Mouse (Mus musculus) hematopoietic stem cell, adult 5-6 weeks (primary cell): Measurements from ENCODE around the gene Olfr73. TPM values are rescaled to one million over a fixed set of nuclear protein-coding genes. Genes with fewer than 3 reads are reported as not detected.
"Not testable (repeated sequence)": the region's sequence is repeated elsewhere in the genome, so short reads cannot be mapped to it uniquely, and the experiment has no call there.

Source experiments
- ATAC-seq, 2 experiments: fragments of 125-278 bp in 1 of 2; replicated peaks in 1 of 2; 2 replicates each; pipeline ENCODE4 v1.8.0; 2016 to 2017; ENCODE audit warnings: inconsistent platforms in 2 of 2, mild to moderate bottlenecking in 2 of 2, moderate number of reproducible peaks in 2 of 2, low read depth in 1 of 2, moderate TSS enrichment in 1 of 2; ENCODE audit not compliant: low FRiP score in 2 of 2, poor library complexity in 2 of 2, severe bottlenecking in 2 of 2, insufficient read depth in 1 of 2, low TSS enrichment in 1 of 2
- total RNA-seq: library from RNA; stranded (forward); fragments of 172-1452, 232-1000 nt; gene quantifications from 2 replicates; pipeline ENCODE4 v1.2.3, GENCODE M21; 2017

Olfr73 gene
- total RNA-seq: not detected in 2 replicates

- ATAC-seq: no peak
Observed at GRCm38 (mm10) chr2:88037599-88037998, at the start of gene Olfr73. Gene Olfr73 (minus strand): TSS chr2:88037699.

- no peak for ATAC-seq
Observed at GRCm38 (mm10) chr2:88071730-88072129, 34.2 kb upstream of the Olfr73 start, which contains the start of gene Olfr1163. Gene Olfr1163 (minus strand): TSS chr2:88071830.

GRCm38 (mm10) chr2:88063587-88063986 is 26.1 kb upstream of the Olfr73 start:
- ATAC-seq: no peak

- no peak for ATAC-seq
Observed at GRCm38 (mm10) chr2:88051029-88051428, 13.5 kb upstream of the Olfr73 start, which contains the start of gene Olfr1162. Gene Olfr1162 (minus strand): TSS chr2:88051129.

- not testable (repeated sequence) for ATAC-seq
Observed at GRCm38 (mm10) chr2:88022474-88022873, 15.0 kb downstream of the Olfr73 start, which contains the start of gene Olfr1161. Gene Olfr1161 (plus strand): TSS chr2:88022774.

GRCm38 (mm10) chr2:88007515-88008318 is 29.8 kb downstream of the Olfr73 start, which contains the start of gene Olfr1160:
Gene Olfr1160 (minus strand): TSS chr2:88008268.
- no peak for ATAC-seq

GRCm38 (mm10) chr2:87989813-87990212 is 47.7 kb downstream of the Olfr73 start, which contains the start of gene Olfr1158:
Gene Olfr1158 (plus strand): TSS chr2:87990113.
- ATAC-seq: no peak

Other genes with a start within 250 kb of the Olfr73 start
- gene Olfr1143, start 237.1 kb downstream of the Olfr73 start, total RNA-seq: not detected in 2 replicates
- gene Olfr1145, start 227.9 kb downstream of the Olfr73 start, total RNA-seq: not detected in 2 replicates
- gene Olfr1148, start 207.2 kb downstream of the Olfr73 start, total RNA-seq: not detected in 2 replicates
- not detected in 2 replicates for gene Olfr1150-ps1, start 193.7 kb downstream of the Olfr73 start, total RNA-seq
- gene Olfr1151, start 181.8 kb downstream of the Olfr73 start, total RNA-seq: not detected in 2 replicates
- not detected in 2 replicates for gene Olfr1152, start 171.2 kb downstream of the Olfr73 start, total RNA-seq
- gene Olfr1153, start 142.7 kb downstream of the Olfr73 start, total RNA-seq: not detected in 2 replicates
- not detected in 2 replicates for gene Olfr1154, start 132.5 kb downstream of the Olfr73 start, total RNA-seq
- not detected in 2 replicates for gene Olfr1155, start 92.6 kb downstream of the Olfr73 start, total RNA-seq
- gene Olfr1156, start 84.6 kb downstream of the Olfr73 start, total RNA-seq: not detected in 2 replicates
- not detected in 2 replicates for gene Olfr1157, start 69.4 kb downstream of the Olfr73 start, total RNA-seq
- gene Olfr74, start 63.0 kb downstream of the Olfr73 start, total RNA-seq: not detected in 2 replicates
- gene Olfr1158, start 47.6 kb downstream of the Olfr73 start, total RNA-seq: not detected in 2 replicates
- gene Olfr1160, start 29.4 kb downstream of the Olfr73 start, total RNA-seq: not detected in 2 replicates
- not detected in 2 replicates for gene Olfr1161, start 14.9 kb downstream of the Olfr73 start, total RNA-seq
- gene Olfr1162, start 13.4 kb upstream of the Olfr73 start, total RNA-seq: not detected in 2 replicates
- not detected in 2 replicates for gene Olfr1163, start 34.1 kb upstream of the Olfr73 start, total RNA-seq
- not detected in 2 replicates for gene Olfr1164, start 56.3 kb upstream of the Olfr73 start, total RNA-seq
- gene Olfr1166, start 90.6 kb upstream of the Olfr73 start, total RNA-seq: not detected in 2 replicates
- not detected in 2 replicates for gene Olfr1167, start 117.5 kb upstream of the Olfr73 start, total RNA-seq
- gene Olfr1168, start 144.2 kb upstream of the Olfr73 start, total RNA-seq: not detected in 2 replicates
- gene Olfr1170, start 190.6 kb upstream of the Olfr73 start, total RNA-seq: not detected in 2 replicates
- not detected in 2 replicates for gene Olfr1173, start 242.2 kb upstream of the Olfr73 start, total RNA-seq